Mouse (Mus musculus) ES-E14 (cell line): Measurements from ENCODE around the gene Bub1.

Source experiments
- HCFC1 ChIP-seq: IDR thresholded peaks from 2 replicates; pipeline ENCODE4 v1.6.1; 2012; ENCODE audit warnings: low read length, inconsistent platforms, borderline replicate concordance; ENCODE audit not compliant: insufficient read depth
- ZC3H11A ChIP-seq: IDR thresholded peaks from 2 replicates; pipeline ENCODE4 v1.6.1; 2012; ENCODE audit warnings: low read depth, mild to moderate bottlenecking, inconsistent platforms, low read length, borderline replicate concordance

DNA sequence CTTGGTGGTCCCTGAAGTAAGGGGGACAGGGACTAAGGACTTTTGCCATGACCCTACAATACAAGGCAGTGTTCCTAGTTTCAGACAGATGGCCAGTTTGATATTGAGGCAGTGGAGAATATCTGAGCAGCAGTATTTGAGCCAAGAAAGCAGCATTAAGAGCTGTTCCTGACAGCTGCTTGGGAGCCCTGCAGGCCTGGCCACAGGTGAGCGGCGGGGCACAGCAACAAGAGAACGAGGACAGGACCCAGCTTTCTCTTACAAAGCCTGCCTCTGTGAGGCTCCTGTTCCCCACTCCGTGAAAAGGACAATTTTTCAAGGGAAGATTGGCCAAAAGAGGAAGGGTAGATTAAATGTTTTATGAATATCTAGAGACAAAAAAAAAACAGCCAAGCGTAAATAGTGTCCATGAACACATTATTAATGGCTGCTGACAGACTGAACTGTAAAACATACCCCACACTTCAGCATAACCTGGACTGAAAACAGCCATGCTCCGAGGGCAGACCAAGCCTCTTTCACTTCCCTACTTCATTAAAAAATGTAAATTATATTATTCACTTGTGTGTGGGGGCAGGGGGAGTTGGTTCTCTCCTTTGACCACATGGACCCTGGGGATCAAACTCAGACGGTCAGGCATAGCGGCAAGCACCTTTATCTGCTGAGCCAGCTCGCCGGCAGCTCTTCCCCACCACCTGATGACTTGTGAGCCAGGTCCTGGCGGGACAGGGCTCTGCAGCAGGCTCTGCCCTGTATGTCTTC lies 79.6 kb downstream of the Bub1 start:
- TF ChIP-seq ZC3H11A (no peak), HCFC1 (no peak)
